8 mouse cellular contexts compared by ENCODE assay signal in genomic region chr19:53588968-53589367, GRCm38 (mm10). TPM values are rescaled to one million over a fixed set of nuclear protein-coding genes. Genes with fewer than 3 reads are reported as not detected.
DNase-seq lines count a peak whose midpoint lies in the region; ATAC-seq and TF ChIP-seq lines count a peak whose summit lies in the region.
"Not testable (repeated sequence)": the region's sequence is repeated elsewhere in the genome, so short reads cannot be mapped to it uniquely, and the experiment has no call there.

Gene Nutf2-ps1, minus strand, starts transcription at chr19:53589068.

- POLR2A ChIA-PET in Patski (lab: Charles Lee) = not testable (repeated sequence)

- not testable (repeated sequence) for H3K4me1 ChIP-seq in embryonic facial prominence, embryonic 13.5 days; kidney, postnatal 0 days (replicated peaks; ENCODE audit: insufficient read depth, low read length); limb, embryonic 13.5 days; midbrain, embryonic 10.5 days; stomach, embryonic 16.5 days (ENCODE audit: control insufficient read depth, insufficient read depth, low read length)

- CTCF ChIA-PET in Patski (lab: Charles Lee) = not testable (repeated sequence)

- peaks cover 35% of the 10 kb centered on the region for H3K27me3 ChIP-seq in Patski
- H3K27me3 ChIP-seq in embryonic facial prominence, embryonic 13.5 days; kidney, postnatal 0 days (ENCODE audit: insufficient read depth, low read length); limb, embryonic 13.5 days; midbrain, embryonic 10.5 days (ENCODE audit: low read depth, poor library complexity, severe bottlenecking); stomach, embryonic 16.5 days (ENCODE audit: control insufficient read depth, insufficient read depth, low read length): not testable (repeated sequence)

- 96% methylated on average over 7 of the region's 7 CpGs for WGBS in embryonic facial prominence, embryonic 13.5 days
- WGBS in kidney, postnatal 0 days = 93% methylated on average over 7 of the region's 7 CpGs
- 96% methylated on average over 7 of the region's 7 CpGs for WGBS in limb, embryonic 13.5 days
- WGBS in midbrain, embryonic 10.5 days = 96% methylated on average over 7 of the region's 7 CpGs
- 97% methylated on average over 7 of the region's 7 CpGs for WGBS in stomach, embryonic 16.5 days

- not testable (repeated sequence) for H3K9ac ChIP-seq in embryonic facial prominence, embryonic 13.5 days; kidney, postnatal 0 days (ENCODE audit: low read depth, low read length); limb, embryonic 13.5 days; stomach, embryonic 16.5 days (ENCODE audit: low read length)

- not testable (repeated sequence) for H3K36me3 ChIP-seq in embryonic facial prominence, embryonic 13.5 days; kidney, postnatal 0 days (ENCODE audit: insufficient read depth, low read length); limb, embryonic 13.5 days; midbrain, embryonic 10.5 days; stomach, embryonic 16.5 days (ENCODE audit: control insufficient read depth, insufficient read depth, low read length)

- not testable (repeated sequence) for TF ChIP-seq CTCF in Patski (IDR thresholded peaks at IDR 0.05); kidney, postnatal 0 days (IDR thresholded peaks at IDR 0.05; ENCODE audit: low read depth)

- intact Hi-C loops in heart, postnatal 36 days (cut with DNase I) = not testable (repeated sequence)

- H3K4me2 ChIP-seq in embryonic facial prominence, embryonic 13.5 days; kidney, postnatal 0 days (ENCODE audit: low read length); limb, embryonic 13.5 days (replicated peaks); stomach, embryonic 16.5 days (ENCODE audit: low read depth, low read length): not testable (repeated sequence)

- peaks cover 20% of the 10 kb centered on the region for H3K9me3 ChIP-seq in embryonic facial prominence, embryonic 13.5 days
- not testable (repeated sequence) for H3K9me3 ChIP-seq in kidney, postnatal 0 days (replicated peaks; ENCODE audit: low read length)
- H3K9me3 ChIP-seq in limb, embryonic 13.5 days = peaks cover 23% of the 10 kb centered on the region
- peaks cover 25% of the 10 kb centered on the region for H3K9me3 ChIP-seq in midbrain, embryonic 10.5 days (replicated peaks)
- H3K9me3 ChIP-seq in stomach, embryonic 16.5 days (replicated peaks; ENCODE audit: control insufficient read depth, low read length) = peaks cover 16% of the 10 kb centered on the region

- H3K4me3 ChIP-seq in embryonic facial prominence, embryonic 13.5 days; kidney, postnatal 0 days (replicated peaks; ENCODE audit: low read depth, low read length); limb, embryonic 13.5 days; midbrain, embryonic 10.5 days; stomach, embryonic 16.5 days (replicated peaks; ENCODE audit: low read length): not testable (repeated sequence)

- not testable (repeated sequence) for ATAC-seq in Patski; embryonic facial prominence, embryonic 13.5 days (ENCODE audit: insufficient number of reproducible peaks, insufficient read depth, low FRiP score, low TSS enrichment, low read depth); kidney, postnatal 0 days (replicated peaks; ENCODE audit: low FRiP score, low read depth); limb, embryonic 13.5 days (ENCODE audit: low FRiP score, low read depth); stomach, embryonic 16.5 days (ENCODE audit: insufficient read depth, low FRiP score)

- DNase-seq in Patski (ENCODE audit: low read depth, low spot score); gastrocnemius, postnatal 25 days; heart, postnatal 36 days; kidney, postnatal 0 days (ENCODE audit: low spot score); midbrain, embryonic 10.5 days (ENCODE audit: low spot score): not testable (repeated sequence)

- H3K27ac ChIP-seq in embryonic facial prominence, embryonic 13.5 days; kidney, postnatal 0 days; limb, embryonic 13.5 days; midbrain, embryonic 10.5 days (replicated peaks); stomach, embryonic 16.5 days (ENCODE audit: low read length): not testable (repeated sequence)

- in situ Hi-C loops in Patski (cut with MboI; ENCODE audit: low pct_unique_long_range_greater_than_20kb) = not testable (repeated sequence)

RNA-seq across cellular contexts. Expression of gene Nutf2-ps1, which starts in this region (rescaled TPM):
- polyA plus RNA-seq in Patski (2021) = 123 TPM
- 349 and 460 TPM in 2 replicates for polyA plus RNA-seq in embryonic facial prominence, embryonic 13.5 days (2015; fragmentation: Nextera tagmentation; extraction: Ambion mirVana)
- total RNA-seq in gastrocnemius, postnatal 25 days (2021) = 10 to 100 TPM; 42.5 to 67.6 TPM
- total RNA-seq in heart, postnatal 36 days (2021) = 10 to 100 TPM; 68.3 to 78.2 TPM
- 287 TPM in 2 replicates for polyA plus RNA-seq in kidney, postnatal 0 days (2015; fragmentation: Nextera tagmentation; extraction: Ambion mirVana)
- polyA plus RNA-seq in limb, embryonic 13.5 days (2015; fragmentation: Nextera tagmentation; extraction: Ambion mirVana) = 373 and 383 TPM in 2 replicates
- 609 and 658 TPM in 2 replicates for polyA plus RNA-seq in midbrain, embryonic 10.5 days (2016; fragmentation: Nextera tagmentation; extraction: Ambion mirVana)
- polyA plus RNA-seq in stomach, embryonic 16.5 days (2015; fragmentation: Nextera tagmentation; extraction: Ambion mirVana) = 258 and 338 TPM in 2 replicates
